Mouse (Mus musculus): ENCODE measurements at regions not wholly inside any gene's neighbourhood (a gene's known extent, or its start where the extent isn't known, plus 50 kb on each side); places are given as distances from the start of the nearest gene placed in this dataset.

- TF ChIP-seq CTCF (conservative IDR thresholded peaks at IDR 0.05; ENCODE audit: low read length) (no peak), NANOG (IDR thresholded peaks at IDR 0.05; ENCODE audit: borderline replicate concordance, low read length) (no peak)
These were observed 302.7 kb downstream of the Lpin1 start for GRCm38 (mm10) chr12:16308101-16308500.
